Mouse (Mus musculus): Measurements from ENCODE around the gene Hoxd10.

Gene Hoxd10

GRCm38 (mm10) chr2:74696442-74697335, 5.0 kb downstream of the Hoxd10 start:
- DNase-seq (ENCODE audit: low spot score): no peak

- no peak for DNase-seq (ENCODE audit: low spot score)
Measured at GRCm38 (mm10) chr2:74697567-74698121, 5.9 kb downstream of the Hoxd10 start, which contains the start of gene Hoxd9. Gene Hoxd9 (plus strand): TSS chr2:74697727.

GRCm38 (mm10) chr2:74698201-74699052, 6.7 kb downstream of the Hoxd10 start:
- DNase-seq (ENCODE audit: low spot score): no peak

GRCm38 (mm10) chr2:74699053-74699430, 7.3 kb downstream of the Hoxd10 start:
- no peak for DNase-seq (ENCODE audit: low spot score)

GRCm38 (mm10) chr2:74699664-74700545, 8.2 kb downstream of the Hoxd10 start:
- no peak for DNase-seq (ENCODE audit: low spot score)

- DNase-seq (ENCODE audit: low spot score): no peak
Measured at GRCm38 (mm10) chr2:74700546-74701112, 8.9 kb downstream of the Hoxd10 start.

- no peak for DNase-seq (ENCODE audit: low spot score)
Measured at GRCm38 (mm10) chr2:74701949-74702819, 10.5 kb downstream of the Hoxd10 start.

- DNase-seq (ENCODE audit: low spot score): no peak
Measured at GRCm38 (mm10) chr2:74702820-74703219, 11.1 kb downstream of the Hoxd10 start.

GRCm38 (mm10) chr2:74703317-74703716, 11.6 kb downstream of the Hoxd10 start:
- no peak for DNase-seq (ENCODE audit: low spot score)

GRCm38 (mm10) chr2:74703720-74704392, 12.1 kb downstream of the Hoxd10 start:
- DNase-seq (ENCODE audit: low spot score): no peak

GRCm38 (mm10) chr2:74704393-74704998, 12.8 kb downstream of the Hoxd10 start, which contains the start of gene Hoxd8:
Gene Hoxd8 (plus strand): TSS chr2:74704615.
- peak; percentile 72 for DNase-seq (ENCODE audit: low spot score)

- DNase-seq (ENCODE audit: low spot score): no peak
Measured at GRCm38 (mm10) chr2:74704999-74705466, 13.3 kb downstream of the Hoxd10 start.

GRCm38 (mm10) chr2:74705467-74706089, 13.9 kb downstream of the Hoxd10 start:
- DNase-seq (ENCODE audit: low spot score): no peak

- DNase-seq (ENCODE audit: low spot score): no peak
Measured at GRCm38 (mm10) chr2:74706393-74706960, 14.8 kb downstream of the Hoxd10 start.

GRCm38 (mm10) chr2:74707599-74707998, 15.9 kb downstream of the Hoxd10 start:
- no peak for DNase-seq (ENCODE audit: low spot score)

- DNase-seq (ENCODE audit: low spot score): no peak
Measured at GRCm38 (mm10) chr2:74708676-74709075, 17.0 kb downstream of the Hoxd10 start.

- DNase-seq (ENCODE audit: low spot score): no peak
Measured at GRCm38 (mm10) chr2:74709465-74710419, 18.0 kb downstream of the Hoxd10 start.

Measured in ovary, adult 18-20 months (tissue).